Mouse (Mus musculus): ENCODE measurements at regions not wholly inside any gene's neighbourhood (a gene's known extent, or its start where the extent isn't known, plus 50 kb on each side); places are given as distances from the start of the nearest gene placed in this dataset.
A peak's percentile ranks its signal among the peaks of the same experiment; 100 is the strongest.

- H3K36me3 ChIP-seq = no peaks in the 10 kb centered on the region
- H3K27ac ChIP-seq = no peak overlapping the region
- no peaks in the 10 kb centered on the region for H3K4me1 ChIP-seq (replicated peaks)
- H3K27me3 ChIP-seq = no peaks in the 10 kb centered on the region; the same call in 1 of the 2 replicates
- H3K4me3 ChIP-seq (replicated peaks) = no peak overlapping the region
- no peaks in the 10 kb centered on the region for H3K9me3 ChIP-seq
- WGBS = 44% methylated on average over 11 of the region's 11 CpGs
- peak; percentile 70 for ATAC-seq
- H3K9ac ChIP-seq (replicated peaks) = no peak overlapping the region
- no peak overlapping the region for H3K4me2 ChIP-seq (replicated peaks)
These were observed 886.6 kb upstream of the Car8 start for GRCm38 (mm10) chr4:9125236-9125963.

GRCm38 (mm10) chr4:9124586-9125232, 885.9 kb upstream of the Car8 start:
- Histone ChIP-seq H3K9me3 (no peaks in the 10 kb centered on the region), H3K4me3 (replicated peaks) (no peak overlapping the region), H3K27me3 (no peaks in the 10 kb centered on the region; the same call in 1 of the 2 replicates), H3K27ac (no peak overlapping the region), H3K4me1 (replicated peaks) (no peaks in the 10 kb centered on the region), H3K4me2 (replicated peaks) (no peak overlapping the region), H3K9ac (replicated peaks) (no peak overlapping the region), H3K36me3 (no peaks in the 10 kb centered on the region)
- ATAC-seq = no peak
- WGBS = 91% methylated on average over 4 of the region's 4 CpGs

DNA sequence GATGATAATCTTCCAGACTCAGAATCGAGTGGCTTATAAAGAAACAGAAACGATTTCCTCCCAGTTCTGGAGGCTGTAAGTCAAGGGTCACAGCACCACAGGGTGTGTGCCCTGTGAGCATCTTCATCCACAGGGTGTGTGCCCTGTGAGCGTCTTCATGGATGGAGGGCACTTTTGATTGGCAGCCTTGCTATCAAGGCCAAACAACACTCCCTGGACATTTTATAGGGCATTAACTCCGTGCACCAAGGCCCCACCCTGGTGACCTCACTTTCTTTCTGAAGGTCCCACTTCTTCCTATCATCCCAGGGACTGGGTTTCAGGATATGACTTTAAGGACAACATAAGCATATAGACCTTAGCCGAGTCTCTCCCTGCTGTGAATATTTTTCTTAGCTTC, 885.3 kb upstream of the Car8 start:
- H3K9me3 ChIP-seq = no peaks in the 10 kb centered on the region
- H3K36me3 ChIP-seq = no peaks in the 10 kb centered on the region
- H3K4me1 ChIP-seq (replicated peaks) = no peaks in the 10 kb centered on the region
- no peak overlapping the region for H3K4me2 ChIP-seq (replicated peaks)
- no peak overlapping the region for H3K9ac ChIP-seq (replicated peaks)
- 64% methylated on average over 5 of the region's 5 CpGs for WGBS
- no peak overlapping the region for H3K27ac ChIP-seq
- no peak for ATAC-seq
- no peaks in the 10 kb centered on the region; the same call in 1 of the 2 replicates for H3K27me3 ChIP-seq
- H3K4me3 ChIP-seq (replicated peaks) = no peak overlapping the region

- H3K9me3 ChIP-seq = no peaks in the 10 kb centered on the region
- H3K36me3 ChIP-seq = no peaks in the 10 kb centered on the region
- ATAC-seq = no peak
- WGBS = 74% methylated on average over 8 of the region's 9 CpGs
- no peak overlapping the region for H3K4me3 ChIP-seq (replicated peaks)
- H3K27ac ChIP-seq = no peak overlapping the region
- no peak overlapping the region for H3K9ac ChIP-seq (replicated peaks)
- no peak overlapping the region for H3K4me2 ChIP-seq (replicated peaks)
- H3K27me3 ChIP-seq = no peaks in the 10 kb centered on the region; the same call in 1 of the 2 replicates
- H3K4me1 ChIP-seq (replicated peaks) = peaks cover under 1% of the 10 kb centered on the region; the same call in 1 of the 2 replicates
These were observed 884.7 kb upstream of the Car8 start for GRCm38 (mm10) chr4:9123396-9124031.

GRCm38 (mm10) chr4:9122639-9123286, 883.9 kb upstream of the Car8 start:
- no peak for ATAC-seq
- 76% methylated on average over 10 of the region's 10 CpGs for WGBS
- H3K9me3 ChIP-seq = no peaks in the 10 kb centered on the region
- H3K27ac ChIP-seq = no peak overlapping the region
- no peaks in the 10 kb centered on the region; the same call in 1 of the 2 replicates for H3K27me3 ChIP-seq
- H3K4me1 ChIP-seq (replicated peaks) = peaks cover 8% of the 10 kb centered on the region
- no peaks in the 10 kb centered on the region for H3K36me3 ChIP-seq
- no peak overlapping the region for H3K4me2 ChIP-seq (replicated peaks)
- H3K4me3 ChIP-seq (replicated peaks) = no peak overlapping the region
- no peak overlapping the region for H3K9ac ChIP-seq (replicated peaks)

DNA sequence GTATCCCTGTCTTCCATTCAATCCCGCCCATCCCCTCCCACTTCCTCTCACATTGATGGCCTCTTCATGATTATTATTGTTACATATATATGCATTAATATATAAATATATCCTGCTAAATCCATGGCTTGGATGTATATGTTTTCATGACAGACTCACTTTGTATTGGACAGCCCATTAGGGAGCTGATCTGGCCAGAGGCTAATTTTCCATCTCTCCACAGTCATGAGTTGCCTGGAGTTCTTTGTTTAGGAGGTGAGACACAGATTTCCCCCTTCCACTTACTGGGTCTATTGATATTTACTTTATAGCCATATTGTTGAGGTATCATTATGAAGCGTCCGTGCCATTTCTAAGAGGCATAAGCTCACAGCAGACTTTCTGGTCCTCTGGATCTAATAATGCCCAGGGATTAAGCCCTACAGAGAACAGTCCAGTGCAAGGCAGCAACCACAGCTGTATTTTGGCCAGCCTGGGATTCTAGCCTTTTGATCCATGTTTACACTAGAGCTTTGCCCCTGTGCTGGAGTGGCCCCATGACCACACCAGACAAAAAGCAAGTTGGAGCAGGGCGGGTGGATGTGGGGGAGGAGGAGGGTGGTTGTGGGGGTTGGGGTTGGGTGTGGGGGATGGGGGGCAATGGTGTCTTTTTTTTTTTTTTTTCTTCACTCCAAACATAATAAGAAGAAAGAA, 878.3 kb upstream of the Car8 start:
- WGBS = 30% methylated on average over 4 of the region's 4 CpGs

DNA sequence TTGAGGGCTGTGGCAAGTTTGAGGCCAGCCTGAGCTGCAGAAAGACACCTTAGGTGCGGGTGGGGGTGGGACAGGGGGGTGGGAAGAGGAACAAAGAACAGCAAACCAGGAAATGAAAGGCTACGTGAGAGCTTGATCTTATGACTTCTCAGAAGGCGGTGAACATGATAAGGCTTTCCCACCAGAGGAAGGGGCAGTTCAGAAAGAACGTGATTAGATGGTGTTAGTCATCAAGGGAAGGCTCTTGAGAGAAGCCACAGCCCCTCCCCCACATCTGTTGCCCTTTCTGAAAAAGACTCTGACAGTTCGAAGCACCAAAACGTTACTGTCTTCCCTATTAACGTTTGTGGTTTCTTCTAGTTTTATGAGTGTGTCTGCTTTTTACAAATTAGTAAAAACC, 877.0 kb upstream of the Car8 start:
- Histone ChIP-seq H3K4me3 (replicated peaks) (no peak overlapping the region), H3K36me3 (no peaks in the 10 kb centered on the region), H3K27me3 (no peaks in the 10 kb centered on the region), H3K27ac (no peak overlapping the region), H3K4me2 (replicated peaks) (no peak overlapping the region), H3K9ac (replicated peaks) (no peak overlapping the region), H3K9me3 (no peaks in the 10 kb centered on the region), H3K4me1 (replicated peaks) (peaks cover 17% of the 10 kb centered on the region)
- 25% methylated on average over 7 of the region's 7 CpGs for WGBS
- ATAC-seq = no peak

More for the DNA sequence above, 878.3 kb upstream of the Car8 start:
- no peak overlapping the region for H3K4me2 ChIP-seq (replicated peaks)
- H3K9me3 ChIP-seq = no peaks in the 10 kb centered on the region
- H3K4me3 ChIP-seq (replicated peaks) = no peak overlapping the region
- H3K4me1 ChIP-seq (replicated peaks) = peaks cover 17% of the 10 kb centered on the region
- no peaks in the 10 kb centered on the region for H3K36me3 ChIP-seq
- no peaks in the 10 kb centered on the region for H3K27me3 ChIP-seq
- no peak overlapping the region for H3K27ac ChIP-seq
- H3K9ac ChIP-seq (replicated peaks) = no peak overlapping the region
- ATAC-seq = peak; percentile 72

GRCm38 (mm10) chr4:9113982-9114381, 875.1 kb upstream of the Car8 start:
- Histone ChIP-seq H3K36me3 (no peaks in the 10 kb centered on the region), H3K27me3 (no peaks in the 10 kb centered on the region), H3K4me1 (replicated peaks) (peaks cover 17% of the 10 kb centered on the region), H3K27ac (no peak overlapping the region), H3K9me3 (no peaks in the 10 kb centered on the region), H3K4me2 (replicated peaks) (no peak overlapping the region), H3K4me3 (replicated peaks) (no peak overlapping the region), H3K9ac (replicated peaks) (no peak overlapping the region)
- ATAC-seq = no peak
- whole genome bisulfite sequencing = 93% methylated on average over 5 of the region's 5 CpGs

GRCm38 (mm10) chr4:9110355-9110754, 871.5 kb upstream of the Car8 start:
- Histone ChIP-seq H3K4me3 (replicated peaks) (no peak overlapping the region), H3K27me3 (no peaks in the 10 kb centered on the region), H3K9me3 (no peaks in the 10 kb centered on the region), H3K4me2 (replicated peaks) (no peak overlapping the region), H3K36me3 (no peaks in the 10 kb centered on the region), H3K9ac (replicated peaks) (no peak overlapping the region), H3K27ac (no peak overlapping the region), H3K4me1 (replicated peaks) (no peaks in the 10 kb centered on the region)
- WGBS = 86% methylated on average over 7 of the region's 7 CpGs
- no peak for ATAC-seq

GRCm38 (mm10) chr4:9107295-9107694, 868.5 kb upstream of the Car8 start:
- Histone ChIP-seq H3K9me3 (no peaks in the 10 kb centered on the region), H3K4me3 (replicated peaks) (no peak overlapping the region), H3K4me1 (replicated peaks) (no peaks in the 10 kb centered on the region), H3K4me2 (replicated peaks) (no peak overlapping the region), H3K9ac (replicated peaks) (no peak overlapping the region), H3K27ac (no peak overlapping the region), H3K36me3 (no peaks in the 10 kb centered on the region), H3K27me3 (no peaks in the 10 kb centered on the region)
- ATAC-seq = no peak
- 84% methylated on average over 14 of the region's 14 CpGs for WGBS

DNA sequence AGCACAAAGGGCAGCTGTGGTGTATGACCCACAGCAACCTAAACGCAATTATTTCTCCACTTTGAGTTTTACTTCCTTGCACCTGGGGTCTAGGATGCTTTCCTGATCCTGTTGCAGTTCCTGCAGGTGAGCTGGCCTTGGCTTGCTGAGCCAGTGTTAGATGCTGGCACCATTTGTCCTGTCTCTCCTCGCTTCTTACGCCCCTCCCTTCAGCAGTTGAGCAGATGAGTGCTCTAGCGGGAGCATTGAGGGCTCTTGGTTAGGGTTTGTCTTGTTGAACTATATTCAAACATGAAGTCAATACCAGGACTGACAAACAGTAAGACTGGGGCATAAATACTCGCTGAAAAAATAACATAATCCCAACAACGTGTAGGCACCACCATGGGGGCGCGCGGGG, 867.9 kb upstream of the Car8 start:
- Histone ChIP-seq H3K4me3 (replicated peaks) (no peak overlapping the region), H3K9ac (replicated peaks) (no peak overlapping the region), H3K27me3 (no peaks in the 10 kb centered on the region), H3K9me3 (no peaks in the 10 kb centered on the region), H3K4me1 (replicated peaks) (no peaks in the 10 kb centered on the region), H3K4me2 (replicated peaks) (no peak overlapping the region), H3K27ac (no peak overlapping the region), H3K36me3 (no peaks in the 10 kb centered on the region)
- ATAC-seq = no peak
- WGBS = 91% methylated on average over 9 of the region's 9 CpGs
